Mouse (Mus musculus): Measurements from ENCODE around the gene Calr3. TPM values are rescaled to one million over a fixed set of nuclear protein-coding genes. Genes with fewer than 3 reads are reported as not detected.

The Calr3 gene
- polyA plus RNA-seq, 1 experiment from 2014 or later, result 1.4 TPM

GRCm38 (mm10) chr8:72382395-72382794, 61.3 kb downstream of the Calr3 start:
- no peak overlapping the region for H3K4me3 ChIP-seq (ENCODE audit: low read length)
- no peaks in the 10 kb centered on the region for H3K27me3 ChIP-seq (replicated peaks; ENCODE audit: control insufficient read depth, insufficient read depth, low read length)
- H3K36me3 ChIP-seq (ENCODE audit: control insufficient read depth, insufficient read depth, low read length), result peaks cover 77% of the 10 kb centered on the region
- no peak for ATAC-seq
- H3K9ac ChIP-seq (ENCODE audit: low read depth, low read length), result no peak overlapping the region
- no peaks in the 10 kb centered on the region for H3K4me1 ChIP-seq (ENCODE audit: control insufficient read depth, insufficient read depth, low read depth, low read length)
- 51% methylated on average over 5 of the region's 5 CpGs for WGBS
- no peak overlapping the region for H3K27ac ChIP-seq (ENCODE audit: low read depth, low read length)
- H3K4me2 ChIP-seq (ENCODE audit: low read length), result no peak overlapping the region
- H3K9me3 ChIP-seq (ENCODE audit: control insufficient read depth, low read length), result no peaks in the 10 kb centered on the region

DNA sequence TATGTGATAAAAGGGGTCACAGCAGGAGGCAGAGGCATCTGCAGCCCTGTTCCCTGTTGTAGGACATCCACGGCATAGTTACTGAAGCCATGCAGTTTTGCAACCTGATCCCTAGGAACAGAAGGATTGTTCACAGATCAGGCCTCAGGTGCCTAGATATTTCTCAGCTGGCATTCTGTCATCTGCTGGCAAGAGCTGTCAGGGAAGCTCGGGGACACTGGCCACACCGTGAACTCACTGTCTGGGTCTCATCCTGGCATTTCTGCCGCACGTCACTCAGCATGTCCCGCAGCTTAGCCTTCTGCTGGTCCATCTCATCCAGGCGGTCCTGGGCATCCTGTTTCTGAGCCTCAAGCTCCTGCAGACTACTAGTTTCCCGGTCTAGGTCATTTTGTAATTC, 63.0 kb downstream of the Calr3 start:
- Histone ChIP-seq H3K4me3 (ENCODE audit: low read length) (no peak overlapping the region), H3K27me3 (replicated peaks; ENCODE audit: control insufficient read depth, insufficient read depth, low read length) (no peaks in the 10 kb centered on the region), H3K4me1 (ENCODE audit: control insufficient read depth, insufficient read depth, low read depth, low read length) (no peaks in the 10 kb centered on the region), H3K27ac (ENCODE audit: low read depth, low read length) (no peak overlapping the region), H3K4me2 (ENCODE audit: low read length) (no peak overlapping the region), H3K36me3 (ENCODE audit: control insufficient read depth, insufficient read depth, low read length) (peaks cover 68% of the 10 kb centered on the region), H3K9me3 (ENCODE audit: control insufficient read depth, low read length) (no peaks in the 10 kb centered on the region), H3K9ac (ENCODE audit: low read depth, low read length) (no peak overlapping the region)
- ATAC-seq, result no peak
- WGBS, result 87% methylated on average over 8 of the region's 8 CpGs

- WGBS, result 100% methylated on average over 2 of the region's 2 CpGs
Measured at GRCm38 (mm10) chr8:72376900-72377299, 66.8 kb downstream of the Calr3 start.

GRCm38 (mm10) chr8:72376309-72376708, 67.4 kb downstream of the Calr3 start:
- Histone ChIP-seq H3K4me1 (ENCODE audit: control insufficient read depth, insufficient read depth, low read depth, low read length) (no peaks in the 10 kb centered on the region), H3K4me2 (ENCODE audit: low read length) (no peak overlapping the region), H3K27ac (ENCODE audit: low read depth, low read length) (no peak overlapping the region), H3K9me3 (ENCODE audit: control insufficient read depth, low read length) (no peaks in the 10 kb centered on the region), H3K36me3 (ENCODE audit: control insufficient read depth, insufficient read depth, low read length) (peaks cover 61% of the 10 kb centered on the region), H3K4me3 (ENCODE audit: low read length) (no peak overlapping the region), H3K27me3 (replicated peaks; ENCODE audit: control insufficient read depth, insufficient read depth, low read length) (no peaks in the 10 kb centered on the region), H3K9ac (ENCODE audit: low read depth, low read length) (no peak overlapping the region)
- WGBS, result 81% methylated on average over 5 of the region's 5 CpGs
- ATAC-seq, result no peak

More at GRCm38 (mm10) chr8:72376900-72377299, 66.8 kb downstream of the Calr3 start:
- Histone ChIP-seq H3K9ac (ENCODE audit: low read depth, low read length) (no peak overlapping the region), H3K9me3 (ENCODE audit: control insufficient read depth, low read length) (no peaks in the 10 kb centered on the region), H3K27me3 (replicated peaks; ENCODE audit: control insufficient read depth, insufficient read depth, low read length) (no peaks in the 10 kb centered on the region), H3K4me3 (ENCODE audit: low read length) (no peak overlapping the region), H3K4me2 (ENCODE audit: low read length) (no peak overlapping the region), H3K4me1 (ENCODE audit: control insufficient read depth, insufficient read depth, low read depth, low read length) (no peaks in the 10 kb centered on the region), H3K27ac (ENCODE audit: low read depth, low read length) (no peak overlapping the region), H3K36me3 (ENCODE audit: control insufficient read depth, insufficient read depth, low read length) (peaks cover 62% of the 10 kb centered on the region)
- ATAC-seq, result no peak

GRCm38 (mm10) chr8:72375161-72375560, 68.5 kb downstream of the Calr3 start:
- Histone ChIP-seq H3K4me3 (ENCODE audit: low read length) (no peak overlapping the region), H3K36me3 (ENCODE audit: control insufficient read depth, insufficient read depth, low read length) (peaks cover 63% of the 10 kb centered on the region), H3K27me3 (replicated peaks; ENCODE audit: control insufficient read depth, insufficient read depth, low read length) (no peaks in the 10 kb centered on the region), H3K4me1 (ENCODE audit: control insufficient read depth, insufficient read depth, low read depth, low read length) (no peaks in the 10 kb centered on the region), H3K4me2 (ENCODE audit: low read length) (no peak overlapping the region), H3K27ac (ENCODE audit: low read depth, low read length) (no peak overlapping the region), H3K9ac (ENCODE audit: low read depth, low read length) (no peak overlapping the region), H3K9me3 (ENCODE audit: control insufficient read depth, low read length) (no peaks in the 10 kb centered on the region)
- 0 out of 2 replicates have a peak, but pooled peaks have one; percentile 12 for ATAC-seq
- WGBS, result 92% methylated on average over 5 of the region's 5 CpGs

Small RNA genes within 50 kb of the gene (microRNA-seq; reads per million reads assigned to microRNA genes)
- gene Mir7068, result 2.1 reads per million, percentile 2 among the genes with 10 or more reads in this experiment

Other genes starting within 250 kb of the Calr3 start
- not detected in 2 replicates for gene Cib3, start 231.0 kb downstream of the Calr3 start, polyA plus RNA-seq (2015; fragmentation: Nextera tagmentation; extraction: Ambion mirVana)
- gene Gm11034, start 230.2 kb downstream of the Calr3 start, polyA plus RNA-seq (2015; fragmentation: Nextera tagmentation; extraction: Ambion mirVana), result not detected in 2 replicates
- gene Fam32a, start 224.1 kb downstream of the Calr3 start, polyA plus RNA-seq (2015; fragmentation: Nextera tagmentation; extraction: Ambion mirVana), result 95.0 and 98.2 TPM in 2 replicates
- gene Ap1m1, start 203.9 kb downstream of the Calr3 start, polyA plus RNA-seq (2015; fragmentation: Nextera tagmentation; extraction: Ambion mirVana), result 264 and 287 TPM in 2 replicates
- 10.1 and 14.5 TPM in 2 replicates for gene Gm10282, start 138.6 kb downstream of the Calr3 start, polyA plus RNA-seq (2015; fragmentation: Nextera tagmentation; extraction: Ambion mirVana)
- gene Klf2, start 124.8 kb downstream of the Calr3 start, polyA plus RNA-seq (2015; fragmentation: Nextera tagmentation; extraction: Ambion mirVana), result 5.1 and 5.4 TPM in 2 replicates
- 51.9 and 58.4 TPM in 2 replicates for gene Eps15l1, start 22.4 kb downstream of the Calr3 start, polyA plus RNA-seq (2015; fragmentation: Nextera tagmentation; extraction: Ambion mirVana)
- gene 1700030K09Rik, start within 50 bp of the Calr3 start, polyA plus RNA-seq (2015; fragmentation: Nextera tagmentation; extraction: Ambion mirVana), result 16.0 and 16.4 TPM in 2 replicates
- 40.0 and 62.2 TPM in 2 replicates for gene Cherp, start 31.4 kb upstream of the Calr3 start, polyA plus RNA-seq (2015; fragmentation: Nextera tagmentation; extraction: Ambion mirVana)
- 5.7 and 8.2 TPM in 2 replicates for gene Slc35e1, start 48.7 kb upstream of the Calr3 start, polyA plus RNA-seq (2015; fragmentation: Nextera tagmentation; extraction: Ambion mirVana)
- 15.5 and 17.3 TPM in 2 replicates for gene Med26, start 104.4 kb upstream of the Calr3 start, polyA plus RNA-seq (2015; fragmentation: Nextera tagmentation; extraction: Ambion mirVana)
- gene Smim7, start 127.2 kb upstream of the Calr3 start, polyA plus RNA-seq (2015; fragmentation: Nextera tagmentation; extraction: Ambion mirVana), result 123 and 127 TPM in 2 replicates
- 41.8 and 42.9 TPM in 2 replicates for gene Tmem38a, start 128.2 kb upstream of the Calr3 start, polyA plus RNA-seq (2015; fragmentation: Nextera tagmentation; extraction: Ambion mirVana)
- 3.5 and 3.6 TPM in 2 replicates for gene Nwd1, start 202.8 kb upstream of the Calr3 start, polyA plus RNA-seq (2015; fragmentation: Nextera tagmentation; extraction: Ambion mirVana)